Mouse (Mus musculus): ENCODE data around the gene Foxp1. TPM values are rescaled to one million over a fixed set of nuclear protein-coding genes. Genes with fewer than 3 reads are reported as not detected.

Gene Foxp1
- polyA plus RNA-seq, 1 experiment from 2014 or later = 103 TPM

GRCm38 (mm10) chr6:99200656-99201055, 321.9 kb downstream of the Foxp1 start:
- Histone ChIP-seq H3K4me1 (replicated peaks) (peaks cover 34% of the 10 kb centered on the region), H3K27ac (0 out of 2 replicates have a peak overlapping the region, but pooled peaks have one; percentile 51), H3K9me3 (no peaks in the 10 kb centered on the region), H3K36me3 (no peaks in the 10 kb centered on the region), H3K4me2 (replicated peaks) (no peak overlapping the region; the same call in 1 of the 2 replicates), H3K4me3 (replicated peaks) (no peak overlapping the region), H3K9ac (no peak overlapping the region), H3K27me3 (replicated peaks) (no peaks in the 10 kb centered on the region)
- no peak for ATAC-seq
- WGBS = 20% methylated on average over 11 of the region's 11 CpGs

DNA sequence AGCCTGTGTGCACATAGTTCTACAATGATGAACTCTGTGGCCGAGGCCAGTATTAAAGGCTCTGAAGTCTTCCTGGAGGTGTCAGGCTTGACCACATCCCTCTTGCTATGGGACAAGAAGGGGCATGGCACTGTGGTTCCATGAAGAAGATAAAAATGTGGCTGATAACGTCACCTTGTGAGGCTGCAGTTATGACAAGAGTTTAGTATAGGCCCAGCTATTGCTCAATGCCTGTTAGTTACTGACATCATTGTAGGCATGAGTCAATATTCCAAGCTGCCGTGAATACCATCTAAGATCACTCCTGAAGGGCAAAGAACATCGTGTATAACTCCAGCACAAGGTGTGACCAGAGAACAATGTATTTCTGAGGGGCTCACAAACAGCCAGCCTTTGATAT, 323.2 kb downstream of the Foxp1 start:
- peak; percentile 83 for ATAC-seq
- H3K4me1 ChIP-seq (replicated peaks) = peaks cover 23% of the 10 kb centered on the region
- 69% methylated on average over 4 of the region's 4 CpGs for WGBS
- no peaks in the 10 kb centered on the region for H3K27me3 ChIP-seq (replicated peaks)
- H3K27ac ChIP-seq = 0 out of 2 replicates have a peak overlapping the region, but pooled peaks have one; percentile 25
- no peaks in the 10 kb centered on the region for H3K9me3 ChIP-seq
- H3K4me2 ChIP-seq (replicated peaks) = no peak overlapping the region
- no peak overlapping the region for H3K9ac ChIP-seq
- no peaks in the 10 kb centered on the region for H3K36me3 ChIP-seq
- H3K4me3 ChIP-seq (replicated peaks) = no peak overlapping the region

GRCm38 (mm10) chr6:99193697-99194096, 328.8 kb downstream of the Foxp1 start:
- Histone ChIP-seq H3K4me3 (replicated peaks) (no peak overlapping the region), H3K9ac (no peak overlapping the region), H3K9me3 (no peaks in the 10 kb centered on the region), H3K27ac (no peak overlapping the region), H3K4me1 (replicated peaks) (peaks cover 20% of the 10 kb centered on the region; the same call in 1 of the 2 replicates), H3K36me3 (no peaks in the 10 kb centered on the region), H3K4me2 (replicated peaks) (no peak overlapping the region), H3K27me3 (replicated peaks) (no peaks in the 10 kb centered on the region)
- peak; percentile 72 for ATAC-seq
- WGBS = 36% methylated on average over 8 of the region's 8 CpGs

- WGBS = 67% methylated on average over 8 of the region's 8 CpGs
- H3K4me1 ChIP-seq (replicated peaks) = peaks cover 22% of the 10 kb centered on the region; the same call in 1 of the 2 replicates
- ATAC-seq = no peak
Measured at GRCm38 (mm10) chr6:99191636-99192137, 330.8 kb downstream of the Foxp1 start.

DNA sequence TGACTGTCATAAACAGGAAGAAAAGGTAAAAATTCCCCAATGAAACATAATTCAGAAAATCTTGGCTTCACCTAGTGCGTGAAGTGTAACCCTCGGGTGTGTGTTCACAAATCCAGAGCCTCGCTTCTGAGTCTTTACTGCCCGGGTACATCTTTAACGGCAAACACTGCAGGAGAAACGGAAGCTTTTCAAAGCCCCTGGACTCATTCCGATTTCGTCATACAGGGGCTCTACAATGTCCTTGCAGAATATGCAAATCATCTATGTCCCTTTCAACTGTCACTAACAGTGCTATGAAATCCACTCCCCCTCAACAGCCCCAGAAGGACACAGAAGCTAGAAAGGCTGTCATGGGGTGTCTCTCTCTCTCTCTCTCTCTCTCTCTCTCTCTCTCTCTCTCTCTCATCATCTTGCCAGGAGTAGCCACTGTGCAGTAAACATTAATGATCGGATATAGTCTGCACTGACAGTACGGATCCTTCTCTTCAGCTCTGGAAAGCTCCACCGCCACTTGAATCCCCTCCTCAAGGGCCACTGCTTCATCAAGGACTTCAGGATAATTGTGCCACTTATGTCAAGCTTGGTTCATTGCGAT, 331.4 kb downstream of the Foxp1 start:
- no peak overlapping the region for H3K4me2 ChIP-seq (replicated peaks)
- peaks cover 22% of the 10 kb centered on the region; the same call in 1 of the 2 replicates for H3K4me1 ChIP-seq (replicated peaks)
- no peak overlapping the region for H3K9ac ChIP-seq
- H3K9me3 ChIP-seq = no peaks in the 10 kb centered on the region
- no peak for ATAC-seq
- WGBS = 67% methylated on average over 12 of the region's 12 CpGs
- no peaks in the 10 kb centered on the region for H3K27me3 ChIP-seq (replicated peaks)
- no peak overlapping the region for H3K4me3 ChIP-seq (replicated peaks)
- H3K27ac ChIP-seq = no peak overlapping the region
- H3K36me3 ChIP-seq = no peaks in the 10 kb centered on the region

More at GRCm38 (mm10) chr6:99191636-99192137, 330.8 kb downstream of the Foxp1 start:
- Histone ChIP-seq H3K36me3 (no peaks in the 10 kb centered on the region), H3K4me2 (replicated peaks) (no peak overlapping the region), H3K9ac (no peak overlapping the region), H3K27me3 (replicated peaks) (no peaks in the 10 kb centered on the region), H3K4me3 (replicated peaks) (no peak overlapping the region), H3K27ac (no peak overlapping the region), H3K9me3 (no peaks in the 10 kb centered on the region)

GRCm38 (mm10) chr6:99189967-99190366, 332.6 kb downstream of the Foxp1 start:
- 43% methylated on average over 8 of the region's 8 CpGs for WGBS
- no peak overlapping the region for H3K9ac ChIP-seq
- no peak for ATAC-seq
- no peak overlapping the region for H3K4me3 ChIP-seq (replicated peaks)
- H3K4me2 ChIP-seq (replicated peaks) = no peak overlapping the region
- H3K9me3 ChIP-seq = no peaks in the 10 kb centered on the region
- H3K36me3 ChIP-seq = no peaks in the 10 kb centered on the region
- H3K27ac ChIP-seq = no peak overlapping the region
- H3K27me3 ChIP-seq (replicated peaks) = no peaks in the 10 kb centered on the region
- peaks cover 22% of the 10 kb centered on the region; the same call in 1 of the 2 replicates for H3K4me1 ChIP-seq (replicated peaks)

- H3K27me3 ChIP-seq (replicated peaks) = no peaks in the 10 kb centered on the region
- 0 out of 2 replicates have a peak, but pooled peaks have one; percentile 37 for ATAC-seq
- H3K36me3 ChIP-seq = no peaks in the 10 kb centered on the region
- no peak overlapping the region for H3K4me3 ChIP-seq (replicated peaks)
- H3K9me3 ChIP-seq = no peaks in the 10 kb centered on the region
- 38% methylated on average over 4 of the region's 4 CpGs for WGBS
- H3K27ac ChIP-seq = no peak overlapping the region
- peaks cover 22% of the 10 kb centered on the region; the same call in 1 of the 2 replicates for H3K4me1 ChIP-seq (replicated peaks)
- no peak overlapping the region for H3K4me2 ChIP-seq (replicated peaks)
- no peak overlapping the region for H3K9ac ChIP-seq
Measured at GRCm38 (mm10) chr6:99188366-99189216, 333.9 kb downstream of the Foxp1 start.

GRCm38 (mm10) chr6:99187914-99188313, 334.6 kb downstream of the Foxp1 start:
- Histone ChIP-seq H3K4me3 (replicated peaks) (no peak overlapping the region), H3K9ac (no peak overlapping the region), H3K27ac (no peak overlapping the region), H3K9me3 (no peaks in the 10 kb centered on the region), H3K27me3 (replicated peaks) (no peaks in the 10 kb centered on the region), H3K36me3 (no peaks in the 10 kb centered on the region), H3K4me1 (replicated peaks) (peaks cover 22% of the 10 kb centered on the region; the same call in 1 of the 2 replicates), H3K4me2 (replicated peaks) (no peak overlapping the region)
- no peak for ATAC-seq
- WGBS = 67% methylated on average over 3 of the region's 3 CpGs

GRCm38 (mm10) chr6:99187415-99187814, 335.1 kb downstream of the Foxp1 start:
- Histone ChIP-seq H3K36me3 (no peaks in the 10 kb centered on the region), H3K4me1 (replicated peaks) (peaks cover 21% of the 10 kb centered on the region; the same call in 1 of the 2 replicates), H3K4me3 (replicated peaks) (no peak overlapping the region), H3K9ac (no peak overlapping the region), H3K4me2 (replicated peaks) (no peak overlapping the region), H3K27ac (no peak overlapping the region), H3K9me3 (no peaks in the 10 kb centered on the region), H3K27me3 (replicated peaks) (no peaks in the 10 kb centered on the region)
- ATAC-seq = no peak
- WGBS = 69% methylated on average over 2 of the region's 2 CpGs

DNA sequence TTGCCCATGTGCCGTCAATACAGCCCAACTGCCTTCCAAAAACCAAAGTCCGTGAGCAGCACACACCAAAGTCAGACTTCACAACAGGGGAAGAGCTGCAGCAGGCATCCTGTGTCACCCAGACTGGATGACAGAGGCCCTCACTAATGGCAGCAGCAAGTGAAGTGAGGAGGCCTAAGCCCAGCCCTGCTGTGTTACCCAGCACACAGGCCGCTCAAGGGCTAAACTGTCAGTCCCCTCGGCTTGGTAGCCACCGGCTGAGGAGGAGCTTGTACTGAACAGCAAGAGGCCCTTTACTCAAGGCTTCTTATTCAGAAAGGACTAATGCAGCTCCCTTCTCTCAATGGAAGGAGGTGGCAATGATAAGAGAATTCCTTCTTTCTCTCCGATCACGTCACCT, 336.0 kb downstream of the Foxp1 start:
- 70% methylated on average over 7 of the region's 7 CpGs for WGBS
- no peaks in the 10 kb centered on the region for H3K9me3 ChIP-seq
- H3K4me3 ChIP-seq (replicated peaks) = no peak overlapping the region

DNA sequence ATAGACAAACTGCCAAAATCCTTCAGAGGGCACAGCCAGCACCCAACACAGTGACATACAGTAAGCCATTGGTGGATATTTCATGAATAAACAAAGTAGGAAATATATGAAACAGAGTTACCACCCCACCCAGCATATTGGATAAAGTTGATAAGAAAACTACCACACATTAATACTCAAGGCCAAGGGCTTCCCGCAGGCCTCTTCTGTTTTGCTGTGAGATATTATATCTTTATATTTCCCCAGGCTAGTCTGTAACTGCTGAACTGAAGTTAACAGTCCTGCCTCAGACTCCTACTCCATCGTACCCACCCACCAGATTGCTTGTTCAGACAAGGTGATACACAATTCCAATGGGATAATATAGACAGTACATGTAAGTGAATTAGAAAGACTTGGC, 336.7 kb downstream of the Foxp1 start:
- Histone ChIP-seq H3K4me2 (replicated peaks) (no peak overlapping the region), H3K9me3 (no peaks in the 10 kb centered on the region), H3K27ac (no peak overlapping the region), H3K4me3 (replicated peaks) (no peak overlapping the region), H3K27me3 (replicated peaks) (no peaks in the 10 kb centered on the region), H3K4me1 (replicated peaks) (0 out of 2 replicates have a peak, but pooled peaks cover 6% of the 10 kb centered on the region), H3K9ac (no peak overlapping the region), H3K36me3 (no peaks in the 10 kb centered on the region)
- 83% methylated on average over 2 of the region's 2 CpGs for WGBS
- no peak for ATAC-seq

More for the DNA sequence above, 336.0 kb downstream of the Foxp1 start:
- ATAC-seq = no peak
- H3K27ac ChIP-seq = no peak overlapping the region
- H3K4me1 ChIP-seq (replicated peaks) = peaks cover 14% of the 10 kb centered on the region; the same call in 1 of the 2 replicates
- H3K4me2 ChIP-seq (replicated peaks) = no peak overlapping the region
- H3K9ac ChIP-seq = no peak overlapping the region
- no peaks in the 10 kb centered on the region for H3K36me3 ChIP-seq
- no peaks in the 10 kb centered on the region for H3K27me3 ChIP-seq (replicated peaks)

- no peak for ATAC-seq
- Histone ChIP-seq H3K36me3 (no peaks in the 10 kb centered on the region), H3K4me3 (replicated peaks) (no peak overlapping the region), H3K4me2 (replicated peaks) (no peak overlapping the region), H3K4me1 (replicated peaks) (0 out of 2 replicates have a peak, but pooled peaks cover 2% of the 10 kb centered on the region), H3K27ac (no peak overlapping the region), H3K9me3 (no peaks in the 10 kb centered on the region), H3K27me3 (replicated peaks) (no peaks in the 10 kb centered on the region), H3K9ac (no peak overlapping the region)
- 92% methylated on average over 5 of the region's 5 CpGs for WGBS
Measured at GRCm38 (mm10) chr6:99184051-99184450, 338.5 kb downstream of the Foxp1 start.

All from intestine, embryonic 15.5 days (tissue).